Mouse (Mus musculus): Measurements from ENCODE around the gene Mettl8. TPM values are rescaled to one million over a fixed set of nuclear protein-coding genes. Genes with fewer than 3 reads are reported as not detected.

Gene Mettl8
- 30.1 TPM for total RNA-seq (2023)

GRCm38 (mm10) chr2:71055300-71056114, at the start of gene Mettl8, which contains the start of gene Dcaf17:
Mettl8 (minus strand) TSS chr2:71055583.
Dcaf17 (plus strand) TSS chr2:71055328.

Other genes with a start within 250 kb of the Mettl8 start
- 138 TPM for gene Tlk1, start 229.9 kb downstream of the Mettl8 start, total RNA-seq (2023)
- gene Dcaf17, start 255 bp downstream of the Mettl8 start, total RNA-seq (2023): 21.3 TPM
- gene Cybrd1, start 62.3 kb upstream of the Mettl8 start, total RNA-seq (2023): 1.2 TPM
- 63.9 TPM for gene Dync1i2, start 156.1 kb upstream of the Mettl8 start, total RNA-seq (2023)

Data from CD4-positive naive resting alpha-beta T cell, adult 57 days (primary cell).